Mouse (Mus musculus): ENCODE measurements at regions not wholly inside any gene's neighbourhood (a gene's known extent, or its start where the extent isn't known, plus 50 kb on each side); places are given as distances from the start of the nearest gene placed in this dataset.
A peak's percentile ranks its signal among the peaks of the same experiment; 100 is the strongest.

DNA sequence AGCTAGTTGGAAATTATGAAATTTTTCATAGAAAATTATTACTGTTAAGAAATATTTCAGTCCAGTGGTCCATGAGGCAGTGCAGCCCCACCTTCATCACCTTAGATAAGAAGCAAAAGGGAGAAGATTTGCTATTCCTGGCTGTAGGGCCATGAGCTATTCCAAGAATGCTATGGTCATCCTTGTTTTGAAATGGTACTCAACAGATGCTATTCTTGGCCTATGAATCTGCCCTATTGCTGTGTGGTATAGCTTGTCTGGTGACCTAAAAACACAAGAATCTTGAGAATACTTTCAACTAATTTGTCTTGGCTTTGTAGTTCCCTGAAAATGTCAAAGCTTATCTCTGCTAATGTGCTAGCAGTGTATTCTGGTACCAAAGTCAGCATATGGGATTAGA is 254.8 kb upstream of the Rasgrp1 start:
- ATAC-seq (ENCODE audit: insufficient number of reproducible peaks, insufficient read depth, low FRiP score, low TSS enrichment), result no peak
- no peak overlapping the region for H3K9ac ChIP-seq
- H3K27ac ChIP-seq, result no peak overlapping the region
- no peaks in the 10 kb centered on the region for H3K4me1 ChIP-seq
- no peaks in the 10 kb centered on the region for H3K36me3 ChIP-seq
- no peaks in the 10 kb centered on the region for H3K27me3 ChIP-seq
- no peaks in the 10 kb centered on the region for H3K9me3 ChIP-seq
- H3K4me2 ChIP-seq (replicated peaks), result no peak overlapping the region
- H3K4me3 ChIP-seq, result no peak overlapping the region

DNA sequence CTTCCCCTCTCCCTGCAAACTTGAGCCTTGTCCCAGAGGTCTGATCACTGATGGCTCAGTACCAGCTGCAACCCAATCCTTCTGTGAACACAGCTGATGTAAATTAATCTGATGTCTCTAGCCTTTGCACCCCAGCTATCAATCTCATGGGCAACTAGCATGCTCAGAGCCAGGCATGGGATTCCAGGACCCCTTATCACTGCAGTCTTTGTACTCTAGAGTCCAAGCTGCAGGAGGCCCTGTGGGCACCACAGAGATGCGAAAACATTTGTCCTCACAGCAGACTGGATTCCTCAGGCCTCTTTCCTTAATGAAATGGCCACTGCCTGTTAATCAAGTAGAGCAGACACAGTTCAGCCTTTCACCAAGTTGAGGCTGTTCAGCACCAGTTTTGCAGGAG is 272.0 kb upstream of the Rasgrp1 start:
- Histone ChIP-seq H3K36me3 (no peaks in the 10 kb centered on the region), H3K27ac (0 out of 2 replicates have a peak overlapping the region, but pooled peaks have one; percentile 9), H3K9me3 (no peaks in the 10 kb centered on the region), H3K9ac (no peak overlapping the region), H3K4me1 (peaks cover 5% of the 10 kb centered on the region; the same call in 1 of the 2 replicates), H3K4me2 (replicated peaks) (no peak overlapping the region), H3K27me3 (no peaks in the 10 kb centered on the region), H3K4me3 (no peak overlapping the region)
- ATAC-seq (ENCODE audit: insufficient number of reproducible peaks, insufficient read depth, low FRiP score, low TSS enrichment), result no peak
- WGBS, result 31% methylated on average over 1 of the region's 1 CpGs

- Histone ChIP-seq H3K9me3 (no peaks in the 10 kb centered on the region), H3K36me3 (no peaks in the 10 kb centered on the region), H3K4me2 (replicated peaks) (no peak overlapping the region), H3K27me3 (no peaks in the 10 kb centered on the region), H3K9ac (no peak overlapping the region), H3K4me1 (peaks cover 5% of the 10 kb centered on the region; the same call in 1 of the 2 replicates), H3K27ac (no peak overlapping the region), H3K4me3 (no peak overlapping the region)
- 83% methylated on average over 3 of the region's 3 CpGs for WGBS
- no peak for ATAC-seq (ENCODE audit: insufficient number of reproducible peaks, insufficient read depth, low FRiP score, low TSS enrichment)
These were observed 275.3 kb upstream of the Rasgrp1 start for GRCm38 (mm10) chr2:117618063-117618462.

GRCm38 (mm10) chr2:117623955-117624354 is 281.2 kb upstream of the Rasgrp1 start:
- H3K9ac ChIP-seq, result no peak overlapping the region
- no peaks in the 10 kb centered on the region for H3K27me3 ChIP-seq
- H3K36me3 ChIP-seq, result no peaks in the 10 kb centered on the region
- no peaks in the 10 kb centered on the region for H3K4me1 ChIP-seq
- ATAC-seq (ENCODE audit: insufficient number of reproducible peaks, insufficient read depth, low FRiP score, low TSS enrichment), result no peak
- H3K9me3 ChIP-seq, result no peaks in the 10 kb centered on the region
- H3K4me3 ChIP-seq, result no peak overlapping the region
- no peak overlapping the region for H3K27ac ChIP-seq
- no peak overlapping the region for H3K4me2 ChIP-seq (replicated peaks)
- 46% methylated on average over 3 of the region's 3 CpGs for WGBS

DNA sequence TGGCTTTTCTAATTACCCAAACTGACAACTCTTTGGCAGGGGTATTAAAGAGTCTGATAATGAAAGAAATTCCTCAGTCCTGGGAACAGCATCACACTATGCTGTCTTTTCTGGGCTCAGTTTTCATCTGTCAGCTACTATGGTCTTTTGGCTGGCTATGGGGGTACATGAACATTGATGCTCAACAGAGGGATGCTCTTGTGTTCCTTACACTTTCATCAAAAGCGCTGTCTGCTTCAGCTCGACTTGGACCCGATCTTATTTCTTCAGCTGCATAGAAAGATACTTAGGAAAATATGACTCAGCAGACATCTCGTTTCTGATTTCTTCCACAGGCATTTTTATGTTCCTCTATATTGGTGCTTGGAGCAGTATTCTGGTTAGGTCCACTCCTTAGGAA is 292.1 kb upstream of the Rasgrp1 start:
- H3K4me1 ChIP-seq, result no peaks in the 10 kb centered on the region

GRCm38 (mm10) chr2:117637397-117637796 is 294.6 kb upstream of the Rasgrp1 start:
- Histone ChIP-seq H3K4me2 (replicated peaks) (no peak overlapping the region), H3K4me1 (no peaks in the 10 kb centered on the region), H3K9ac (no peak overlapping the region), H3K27me3 (no peaks in the 10 kb centered on the region), H3K4me3 (no peak overlapping the region), H3K9me3 (no peaks in the 10 kb centered on the region), H3K36me3 (no peaks in the 10 kb centered on the region), H3K27ac (no peak overlapping the region)
- no peak for ATAC-seq (ENCODE audit: insufficient number of reproducible peaks, insufficient read depth, low FRiP score, low TSS enrichment)
- 67% methylated on average over 2 of the region's 2 CpGs for WGBS

More for the DNA sequence above, 292.1 kb upstream of the Rasgrp1 start:
- H3K4me3 ChIP-seq, result no peak overlapping the region
- no peak overlapping the region for H3K9ac ChIP-seq
- ATAC-seq (ENCODE audit: insufficient number of reproducible peaks, insufficient read depth, low FRiP score, low TSS enrichment), result no peak
- H3K36me3 ChIP-seq, result no peaks in the 10 kb centered on the region
- H3K4me2 ChIP-seq (replicated peaks), result no peak overlapping the region
- H3K9me3 ChIP-seq, result no peaks in the 10 kb centered on the region
- no peak overlapping the region for H3K27ac ChIP-seq
- H3K27me3 ChIP-seq, result no peaks in the 10 kb centered on the region
- 82% methylated on average over 4 of the region's 4 CpGs for WGBS

- Histone ChIP-seq H3K27me3 (no peaks in the 10 kb centered on the region), H3K9me3 (no peaks in the 10 kb centered on the region), H3K9ac (no peak overlapping the region), H3K27ac (no peak overlapping the region), H3K4me3 (no peak overlapping the region), H3K4me2 (replicated peaks) (no peak overlapping the region), H3K4me1 (no peaks in the 10 kb centered on the region), H3K36me3 (no peaks in the 10 kb centered on the region)
- no peak for ATAC-seq (ENCODE audit: insufficient number of reproducible peaks, insufficient read depth, low FRiP score, low TSS enrichment)
These were observed 309.3 kb upstream of the Rasgrp1 start for GRCm38 (mm10) chr2:117652101-117652500.

DNA sequence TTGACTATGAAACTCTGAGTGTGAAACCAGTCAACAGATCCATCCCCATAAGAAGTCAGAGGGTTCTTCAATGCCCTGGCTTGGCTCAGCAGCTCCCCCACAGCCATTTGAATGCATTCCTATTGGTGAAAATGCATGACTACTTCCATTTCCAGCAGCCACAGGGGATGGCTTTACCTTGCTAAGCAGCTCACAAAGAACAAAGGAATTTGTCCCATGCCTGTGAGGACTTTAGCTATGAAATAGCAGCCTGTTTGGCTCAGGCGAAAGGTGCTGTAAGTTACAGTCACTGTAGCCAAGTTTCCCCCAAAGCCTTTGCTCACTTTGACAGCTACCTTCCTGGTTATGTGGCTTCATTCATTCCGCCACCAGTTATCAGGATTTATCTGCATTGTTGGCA is 309.8 kb upstream of the Rasgrp1 start:
- Histone ChIP-seq H3K9me3 (no peaks in the 10 kb centered on the region), H3K27ac (no peak overlapping the region), H3K27me3 (no peaks in the 10 kb centered on the region), H3K4me3 (no peak overlapping the region), H3K36me3 (no peaks in the 10 kb centered on the region), H3K4me1 (no peaks in the 10 kb centered on the region), H3K9ac (no peak overlapping the region), H3K4me2 (replicated peaks) (no peak overlapping the region)
- ATAC-seq (ENCODE audit: insufficient number of reproducible peaks, insufficient read depth, low FRiP score, low TSS enrichment), result no peak
- WGBS, result 51% methylated on average over 2 of the region's 2 CpGs

GRCm38 (mm10) chr2:117656546-117657175 is 313.9 kb upstream of the Rasgrp1 start:
- ATAC-seq (ENCODE audit: insufficient number of reproducible peaks, insufficient read depth, low FRiP score, low TSS enrichment), result no peak
- Histone ChIP-seq H3K27ac (no peak overlapping the region), H3K4me1 (no peaks in the 10 kb centered on the region), H3K4me2 (replicated peaks) (no peak overlapping the region), H3K27me3 (no peaks in the 10 kb centered on the region), H3K9me3 (no peaks in the 10 kb centered on the region), H3K9ac (no peak overlapping the region), H3K4me3 (no peak overlapping the region), H3K36me3 (no peaks in the 10 kb centered on the region)
- WGBS, result 81% methylated on average over 2 of the region's 2 CpGs

DNA sequence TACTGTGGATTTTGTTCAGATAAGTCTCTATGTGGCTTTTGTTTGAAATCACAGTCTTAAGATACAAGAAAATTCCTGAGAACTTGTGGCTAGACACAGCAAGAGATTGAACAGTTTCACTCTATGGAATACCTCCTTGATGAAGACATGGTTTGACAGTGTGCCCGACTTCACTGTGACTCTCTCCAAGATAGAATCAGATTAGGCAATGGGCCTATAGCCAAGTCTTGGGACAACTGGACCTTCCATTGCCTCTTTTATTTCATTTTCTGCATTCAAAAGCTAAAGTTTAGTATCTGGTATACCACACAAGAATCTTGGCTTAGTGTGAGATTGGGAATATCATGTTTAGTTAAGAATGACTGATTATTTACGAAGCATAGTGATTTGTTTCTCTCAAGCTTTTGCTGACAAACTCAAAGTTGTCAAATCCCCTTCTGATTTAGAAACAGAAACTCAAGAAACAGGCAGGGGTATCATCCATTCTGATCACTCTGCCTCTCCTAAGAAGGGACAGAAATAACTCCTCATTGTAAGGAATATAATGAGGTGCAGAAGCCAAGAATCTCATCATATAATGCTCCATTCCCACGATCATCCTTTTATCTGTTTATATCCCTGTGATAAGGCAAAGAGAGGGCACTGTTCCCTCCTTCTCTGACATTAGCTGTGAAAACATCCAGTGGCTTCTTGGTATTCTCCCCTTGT is 317.6 kb upstream of the Rasgrp1 start:
- H3K4me2 ChIP-seq (replicated peaks), result no peak overlapping the region
- H3K9me3 ChIP-seq, result no peaks in the 10 kb centered on the region
- H3K27ac ChIP-seq, result no peak overlapping the region
- H3K9ac ChIP-seq, result no peak overlapping the region
- no peaks in the 10 kb centered on the region for H3K4me1 ChIP-seq
- H3K4me3 ChIP-seq, result no peak overlapping the region
- no peaks in the 10 kb centered on the region for H3K36me3 ChIP-seq
- WGBS, result 86% methylated on average over 3 of the region's 3 CpGs
- no peak for ATAC-seq (ENCODE audit: insufficient number of reproducible peaks, insufficient read depth, low FRiP score, low TSS enrichment)
- H3K27me3 ChIP-seq, result no peaks in the 10 kb centered on the region

DNA sequence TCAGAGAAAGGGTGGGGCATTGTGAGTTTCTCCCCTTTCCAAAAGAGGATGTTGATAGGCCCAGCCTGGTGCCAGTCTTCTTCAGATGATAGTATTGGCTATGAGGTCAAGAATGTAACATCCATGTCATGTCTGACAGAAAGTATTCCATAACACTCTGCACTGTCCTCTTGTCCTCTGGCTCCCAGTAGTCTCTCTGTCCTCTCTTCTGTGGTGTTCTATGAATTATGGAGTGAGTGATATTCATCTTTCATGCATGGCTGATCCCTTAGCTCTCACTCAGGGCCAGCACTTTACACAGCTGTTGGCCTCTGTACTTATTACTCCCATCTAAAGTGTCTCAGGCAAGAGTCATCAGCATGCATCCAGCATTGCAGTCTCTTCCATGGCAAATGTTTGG is 319.9 kb upstream of the Rasgrp1 start:
- no peak overlapping the region for H3K27ac ChIP-seq
- no peaks in the 10 kb centered on the region for H3K27me3 ChIP-seq
- H3K4me1 ChIP-seq, result peaks cover 3% of the 10 kb centered on the region; the same call in 1 of the 2 replicates
- no peak for ATAC-seq (ENCODE audit: insufficient number of reproducible peaks, insufficient read depth, low FRiP score, low TSS enrichment)
- no peaks in the 10 kb centered on the region for H3K36me3 ChIP-seq
- no peak overlapping the region for H3K4me2 ChIP-seq (replicated peaks)
- no peak overlapping the region for H3K4me3 ChIP-seq
- H3K9ac ChIP-seq, result no peak overlapping the region
- H3K9me3 ChIP-seq, result no peaks in the 10 kb centered on the region

DNA sequence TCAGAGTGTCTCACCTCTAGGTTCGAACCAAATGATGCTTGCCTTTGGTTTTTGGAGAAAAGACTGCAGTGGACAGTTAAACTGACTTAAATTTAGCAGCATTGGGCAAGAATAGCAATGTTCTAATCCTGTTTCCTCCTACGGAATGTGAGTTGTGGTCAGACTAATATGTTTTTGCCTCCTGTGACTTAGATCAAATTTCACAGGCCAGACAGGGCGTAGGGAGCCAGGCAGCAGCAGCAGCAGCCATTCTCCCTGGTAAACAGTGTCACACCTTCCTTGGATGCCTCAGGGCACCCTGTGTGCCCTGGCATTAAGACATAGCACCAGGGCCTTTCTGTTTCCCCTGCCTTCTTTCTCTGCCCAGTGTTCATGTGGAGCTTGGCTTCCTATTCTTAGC is 323.7 kb upstream of the Rasgrp1 start:
- Histone ChIP-seq H3K4me3 (no peak overlapping the region), H3K27me3 (no peaks in the 10 kb centered on the region), H3K4me2 (replicated peaks) (no peak overlapping the region), H3K4me1 (peaks cover 3% of the 10 kb centered on the region; the same call in 1 of the 2 replicates), H3K9ac (no peak overlapping the region), H3K27ac (no peak overlapping the region), H3K9me3 (no peaks in the 10 kb centered on the region), H3K36me3 (no peaks in the 10 kb centered on the region)
- WGBS, result 42% methylated on average over 3 of the region's 3 CpGs
- ATAC-seq (ENCODE audit: insufficient number of reproducible peaks, insufficient read depth, low FRiP score, low TSS enrichment), result no peak

Measured in embryonic facial prominence, embryonic 12.5 days (tissue).